ENCODE assay signal across 17 mouse cellular contexts in the genomic region with DNA sequence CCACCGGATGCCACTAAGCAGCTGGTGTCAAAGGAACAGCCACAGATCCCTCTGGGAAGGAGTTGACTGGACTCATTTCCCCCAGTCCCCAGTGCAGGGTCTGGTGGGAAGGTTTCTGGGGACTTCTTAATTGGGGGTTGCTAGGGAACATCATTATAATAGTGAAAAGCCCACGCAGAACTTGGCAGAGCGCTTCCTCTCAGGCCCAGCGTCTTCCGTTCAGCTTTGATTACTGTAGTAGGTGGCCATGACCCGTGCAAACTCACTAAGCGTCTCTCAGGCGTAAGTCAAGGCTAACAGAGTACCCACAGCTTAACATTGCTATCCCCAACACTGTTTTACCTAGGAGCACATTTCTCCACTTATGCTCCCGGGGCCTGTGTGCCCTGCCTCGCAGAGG.
DNase-seq lines count a peak whose midpoint lies in the region; ATAC-seq and TF ChIP-seq lines count a peak whose summit lies in the region.
"Had no signal": no experiment of that assay in that cellular context is flagged by ENCODE, and none has a peak within 500 bp of the region (broad histone marks: within the 10 kb centered on the region; RNA-seq: fewer than 3 reads in every experiment).

No protein-coding gene starts in this region.

- H3K36me3 ChIP-seq in midbrain, embryonic 13.5 days, result no peaks in the 10 kb centered on the region
- no peaks in the 10 kb centered on the region for H3K36me3 ChIP-seq in midbrain, embryonic 15.5 days (replicated peaks)
- H3K36me3 ChIP-seq in embryonic facial prominence, embryonic 14.5 days (ENCODE audit: control insufficient read depth, insufficient read depth, low read length), result no peaks in the 10 kb centered on the region
- H3K36me3 ChIP-seq in forebrain, embryonic 16.5 days (ENCODE audit: control insufficient read depth, insufficient read depth), result no peaks in the 10 kb centered on the region
- no peaks in the 10 kb centered on the region for H3K36me3 ChIP-seq in midbrain, postnatal 0 days (ENCODE audit: insufficient read depth, low read length)
- H3K36me3 ChIP-seq: liver, embryonic 13.5 days; stomach, embryonic 15.5 days had no signal

- DNase-seq in embryonic facial prominence, embryonic 14.5 days (ENCODE audit: low spot score), result peak; percentile 75
- peak; percentile 67 for DNase-seq in midbrain, postnatal 0 days (ENCODE audit: low spot score)
- DNase-seq in lung, postnatal 14 days, result no peak
- no peak for DNase-seq in thymus, postnatal 25 days
- DNase-seq: cerebellum, adult 2 months; heart, adult 2 months; kidney, adult 11 months; kidney, postnatal 36 days; liver, embryonic 13.5 days; lung, postnatal 10 days; thymus, postnatal 14 days had no signal

- WGBS in midbrain, embryonic 13.5 days, result 53% methylated on average over 10 of the region's 10 CpGs
- 47% methylated on average over 10 of the region's 10 CpGs for WGBS in midbrain, embryonic 15.5 days
- 63% methylated on average over 10 of the region's 10 CpGs for WGBS in embryonic facial prominence, embryonic 14.5 days
- WGBS in forebrain, embryonic 16.5 days, result 17% methylated on average over 10 of the region's 10 CpGs
- 41% methylated on average over 10 of the region's 10 CpGs for WGBS in midbrain, postnatal 0 days

- ATAC-seq in midbrain, embryonic 13.5 days, result peak; percentile 55; the same call in 1 of the 2 replicates
- ATAC-seq in midbrain, embryonic 15.5 days (replicated peaks), result no peak; the same call in 1 of the 2 replicates
- ATAC-seq in embryonic facial prominence, embryonic 14.5 days (ENCODE audit: low read depth), result peak; percentile 67
- ATAC-seq in forebrain, embryonic 16.5 days, result peak; percentile 80
- no peak for ATAC-seq in midbrain, postnatal 0 days (ENCODE audit: low FRiP score)
- ATAC-seq: Patski had no signal

- TF ChIP-seq CTCF in midbrain, postnatal 0 days (IDR thresholded peaks at IDR 0.05), result no peak

- no peaks in the 10 kb centered on the region for H3K27me3 ChIP-seq in midbrain, embryonic 13.5 days
- no peaks in the 10 kb centered on the region for H3K27me3 ChIP-seq in midbrain, embryonic 15.5 days (replicated peaks)
- no peaks in the 10 kb centered on the region for H3K27me3 ChIP-seq in embryonic facial prominence, embryonic 14.5 days (replicated peaks; ENCODE audit: control insufficient read depth, insufficient read depth, low read length)
- H3K27me3 ChIP-seq in forebrain, embryonic 16.5 days (replicated peaks; ENCODE audit: control insufficient read depth, insufficient read depth, low read length), result no peaks in the 10 kb centered on the region
- H3K27me3 ChIP-seq in midbrain, postnatal 0 days (ENCODE audit: insufficient read depth, low read length), result no peaks in the 10 kb centered on the region
- H3K27me3 ChIP-seq: CH12.LX; liver, embryonic 13.5 days; Patski; stomach, embryonic 15.5 days had no signal

- peaks cover 21% of the 10 kb centered on the region for H3K4me1 ChIP-seq in midbrain, embryonic 13.5 days (replicated peaks)
- H3K4me1 ChIP-seq in midbrain, embryonic 15.5 days, result peaks cover 12% of the 10 kb centered on the region
- peaks cover 6% of the 10 kb centered on the region; the same call in 1 of the 2 replicates for H3K4me1 ChIP-seq in embryonic facial prominence, embryonic 14.5 days (ENCODE audit: control insufficient read depth, insufficient read depth, low read length)
- peaks cover 12% of the 10 kb centered on the region for H3K4me1 ChIP-seq in forebrain, embryonic 16.5 days (replicated peaks; ENCODE audit: control insufficient read depth, insufficient read depth, low read length)
- H3K4me1 ChIP-seq in midbrain, postnatal 0 days (ENCODE audit: insufficient read depth, low read length), result peaks cover 13% of the 10 kb centered on the region; the same call in 1 of the 2 replicates
- H3K4me1 ChIP-seq: liver, embryonic 13.5 days; stomach, embryonic 15.5 days had no signal

- H3K4me2 ChIP-seq in midbrain, embryonic 13.5 days (replicated peaks), result no peak overlapping the region
- no peak overlapping the region for H3K4me2 ChIP-seq in midbrain, embryonic 15.5 days
- no peak overlapping the region for H3K4me2 ChIP-seq in embryonic facial prominence, embryonic 14.5 days (ENCODE audit: low read depth, low read length)
- no peak overlapping the region for H3K4me2 ChIP-seq in forebrain, embryonic 16.5 days (ENCODE audit: low read length)
- H3K4me2 ChIP-seq in midbrain, postnatal 0 days (ENCODE audit: low read depth, low read length, poor library complexity, severe bottlenecking), result no peak overlapping the region
- H3K4me2 ChIP-seq: liver, embryonic 13.5 days; stomach, embryonic 15.5 days had no signal

- no peaks in the 10 kb centered on the region for H3K9me3 ChIP-seq in midbrain, embryonic 13.5 days
- no peaks in the 10 kb centered on the region for H3K9me3 ChIP-seq in midbrain, embryonic 15.5 days
- H3K9me3 ChIP-seq in embryonic facial prominence, embryonic 14.5 days (ENCODE audit: control insufficient read depth, low read length), result no peaks in the 10 kb centered on the region
- H3K9me3 ChIP-seq in forebrain, embryonic 16.5 days (ENCODE audit: control insufficient read depth, low read length), result no peaks in the 10 kb centered on the region
- H3K9me3 ChIP-seq in midbrain, postnatal 0 days (ENCODE audit: low read length), result no peaks in the 10 kb centered on the region
- H3K9me3 ChIP-seq: liver, embryonic 13.5 days; stomach, embryonic 15.5 days had no signal

- H3K4me3 ChIP-seq in midbrain, embryonic 13.5 days (replicated peaks), result no peak overlapping the region
- H3K4me3 ChIP-seq in midbrain, embryonic 15.5 days, result no peak overlapping the region
- no peak overlapping the region for H3K4me3 ChIP-seq in embryonic facial prominence, embryonic 14.5 days (ENCODE audit: low read depth, low read length)
- H3K4me3 ChIP-seq in forebrain, embryonic 16.5 days (replicated peaks; ENCODE audit: low read length), result no peak overlapping the region
- no peak overlapping the region for H3K4me3 ChIP-seq in midbrain, postnatal 0 days (ENCODE audit: low read depth, low read length)
- H3K4me3 ChIP-seq: heart, adult 2 months; liver, embryonic 13.5 days; stomach, embryonic 15.5 days had no signal

- no peak overlapping the region for H3K9ac ChIP-seq in midbrain, embryonic 13.5 days (replicated peaks)
- H3K9ac ChIP-seq in midbrain, embryonic 15.5 days, result no peak overlapping the region
- no peak overlapping the region for H3K9ac ChIP-seq in embryonic facial prominence, embryonic 14.5 days (ENCODE audit: low read depth, low read length)
- no peak overlapping the region for H3K9ac ChIP-seq in forebrain, embryonic 16.5 days (replicated peaks; ENCODE audit: low read depth, low read length)
- no peak overlapping the region for H3K9ac ChIP-seq in midbrain, postnatal 0 days (replicated peaks; ENCODE audit: low read length, poor library complexity, severe bottlenecking)
- H3K9ac ChIP-seq: liver, embryonic 13.5 days; stomach, embryonic 15.5 days had no signal

- peak overlapping the region; percentile 2; the same call in 1 of the 2 replicates for H3K27ac ChIP-seq in midbrain, embryonic 13.5 days
- no peak overlapping the region; the same call in 1 of the 2 replicates for H3K27ac ChIP-seq in midbrain, embryonic 15.5 days
- no peak overlapping the region for H3K27ac ChIP-seq in embryonic facial prominence, embryonic 14.5 days (replicated peaks; ENCODE audit: low read depth, low read length)
- no peak overlapping the region for H3K27ac ChIP-seq in forebrain, embryonic 16.5 days (ENCODE audit: low read length)
- H3K27ac ChIP-seq in midbrain, postnatal 0 days (ENCODE audit: low read depth, low read length), result no peak overlapping the region
- H3K27ac ChIP-seq: heart, adult 2 months; liver, embryonic 13.5 days; stomach, embryonic 15.5 days had no signal

Comparison
In these comparisons a context has a peak if more than half of its experiments do, and no peak if none do; other contexts are left out.
1. ATAC-seq: peak in midbrain, embryonic 13.5 days (single experiment), embryonic facial prominence, embryonic 14.5 days (single experiment) and forebrain, embryonic 16.5 days (single experiment); none in midbrain, embryonic 15.5 days (single experiment) and midbrain, postnatal 0 days (single experiment).
2. DNase-seq: peak in embryonic facial prominence, embryonic 14.5 days (single experiment) and midbrain, postnatal 0 days (single experiment); none in lung, postnatal 14 days (single experiment) and thymus, postnatal 25 days (single experiment).